Mouse (Mus musculus): ENCODE measurements around the gene Tep1. TPM values are rescaled to one million over a fixed set of nuclear protein-coding genes. Genes with fewer than 3 reads are reported as not detected.
"Not testable (repeated sequence)": the region's sequence is repeated elsewhere in the genome, so short reads cannot be mapped to it uniquely, and the experiment has no call there.

Tep1 gene
- polyA plus RNA-seq, 3 experiments from 2014 or later = 16.0 to 28.0 (median 19.8) TPM

GRCm38 (mm10) chr14:50868211-50868610 is 2.1 kb downstream of the Tep1 start:
- ATAC-seq = no peak

- no peak for ATAC-seq
Measured at GRCm38 (mm10) chr14:50866966-50867365, 3.4 kb downstream of the Tep1 start.

- not testable (repeated sequence) for ATAC-seq
Measured at GRCm38 (mm10) chr14:50865005-50865404, 5.4 kb downstream of the Tep1 start.

GRCm38 (mm10) chr14:50862641-50863040 is 7.7 kb downstream of the Tep1 start:
- no peak for ATAC-seq

GRCm38 (mm10) chr14:50855788-50856187 is 14.6 kb downstream of the Tep1 start:
- ATAC-seq = no peak

GRCm38 (mm10) chr14:50837236-50837635 is 33.1 kb downstream of the Tep1 start:
- ATAC-seq = no peak

- no peak for ATAC-seq
Measured at GRCm38 (mm10) chr14:50834435-50834834, 35.9 kb downstream of the Tep1 start.

GRCm38 (mm10) chr14:50833964-50834363 is 36.4 kb downstream of the Tep1 start:
- ATAC-seq = no peak

- no peak for ATAC-seq
Measured at GRCm38 (mm10) chr14:50829878-50830277, 40.5 kb downstream of the Tep1 start.

GRCm38 (mm10) chr14:50826579-50826978 is 43.8 kb downstream of the Tep1 start:
- no peak for ATAC-seq

- peak; percentile 82 for ATAC-seq
Measured at GRCm38 (mm10) chr14:50824219-50824618, 46.1 kb downstream of the Tep1 start.

GRCm38 (mm10) chr14:50823240-50823639 is 47.1 kb downstream of the Tep1 start:
- ATAC-seq = no peak

GRCm38 (mm10) chr14:50813060-50813459 is 57.3 kb downstream of the Tep1 start:
- ATAC-seq = no peak

- peak; percentile 86 for ATAC-seq
Measured at GRCm38 (mm10) chr14:50807487-50808072, 62.8 kb downstream of the Tep1 start, which contains the start of the genes Ccnb1ip1 and Parp2. TSS of gene Ccnb1ip1 (minus strand) at chr14:50807732. TSS of gene Parp2 (plus strand) at chr14:50807841.

- ATAC-seq = not testable (repeated sequence)
Measured at GRCm38 (mm10) chr14:50806469-50806868, 63.9 kb downstream of the Tep1 start.

GRCm38 (mm10) chr14:50804683-50805082 is 65.7 kb downstream of the Tep1 start:
- ATAC-seq = no peak

- no peak for ATAC-seq
Measured at GRCm38 (mm10) chr14:50802843-50803562, 67.4 kb downstream of the Tep1 start.

- no peak for ATAC-seq
Measured at GRCm38 (mm10) chr14:50802441-50802840, 67.9 kb downstream of the Tep1 start.

GRCm38 (mm10) chr14:50799502-50800259 is 70.7 kb downstream of the Tep1 start:
- peak; percentile 85 for ATAC-seq

GRCm38 (mm10) chr14:50798512-50798911 is 71.8 kb downstream of the Tep1 start:
- no peak for ATAC-seq

- ATAC-seq = no peak
Measured at GRCm38 (mm10) chr14:50796464-50796863, 73.9 kb downstream of the Tep1 start.

- no peak for ATAC-seq
Measured at GRCm38 (mm10) chr14:50795965-50796364, 74.4 kb downstream of the Tep1 start.

GRCm38 (mm10) chr14:50795261-50795935 is 75.0 kb downstream of the Tep1 start:
- ATAC-seq = no peak

Data from inflammation-experienced regulatory T-cells, adult 6 months (primary cell).